Mouse (Mus musculus) retina, adult 2 months (tissue): ENCODE data around the gene Ankrd44.

Experiments used
- DNase-seq: peaks from one replicate; pipeline ENCODE4 v3.0.0-alpha.2; 2012; ENCODE audit warnings: low read depth, low spot score

Ankrd44 gene

DNA sequence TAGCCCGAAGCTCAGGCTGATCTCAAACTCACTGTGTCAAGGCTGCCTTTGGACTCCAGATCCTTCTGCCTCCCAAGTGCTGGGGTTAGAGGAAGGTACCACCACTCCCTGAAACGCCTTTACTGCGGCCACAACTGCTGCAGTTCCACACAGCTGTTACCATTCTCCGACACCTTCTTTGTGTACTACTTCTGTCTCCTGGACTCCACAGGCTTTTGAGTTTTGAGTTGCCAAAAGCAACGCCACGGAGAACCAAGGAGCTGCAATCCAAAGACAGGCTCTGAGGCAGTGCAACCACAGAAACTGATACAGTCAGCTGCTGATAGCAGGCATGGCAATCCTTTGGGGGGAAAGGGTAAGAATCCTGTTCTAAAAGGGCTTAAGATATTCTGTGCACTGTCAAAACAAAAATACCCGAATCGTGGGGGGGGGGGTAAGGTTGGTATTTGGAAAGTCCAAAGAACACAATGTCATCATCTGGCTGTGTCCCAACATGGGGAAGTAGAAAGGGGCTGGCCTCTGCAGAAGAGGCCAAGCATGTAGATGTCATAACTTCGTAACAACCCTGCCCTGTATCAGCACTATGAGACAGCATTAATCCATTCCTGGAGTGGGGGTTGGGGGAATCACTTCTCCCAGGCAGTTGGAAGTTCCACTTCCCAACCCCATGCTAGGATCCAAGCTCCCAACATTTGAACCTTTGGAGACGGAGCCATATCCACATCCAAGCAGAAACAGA is 116.2 kb downstream of the Ankrd44 start:
- DNase-seq = no peak

DNA sequence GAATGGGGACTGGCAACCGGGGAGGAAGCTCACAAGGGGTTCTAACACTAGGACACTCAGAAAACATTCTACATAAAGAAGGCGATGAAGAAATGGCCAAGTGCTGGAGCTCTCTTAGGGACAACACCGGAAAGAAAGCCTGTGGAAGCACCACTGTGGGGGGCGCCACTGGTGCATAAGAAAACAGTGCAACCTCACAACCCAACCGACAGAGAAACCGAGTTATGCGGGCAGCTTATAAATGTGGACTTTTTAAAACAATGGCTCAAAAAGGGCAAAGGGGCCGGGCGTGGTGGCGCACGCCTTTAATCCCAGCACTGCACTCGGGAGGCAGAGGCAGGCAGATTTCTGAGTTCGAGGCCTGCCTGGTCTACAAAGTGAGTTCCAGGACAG is 117.1 kb downstream of the Ankrd44 start:
- DNase-seq = no peak

DNA sequence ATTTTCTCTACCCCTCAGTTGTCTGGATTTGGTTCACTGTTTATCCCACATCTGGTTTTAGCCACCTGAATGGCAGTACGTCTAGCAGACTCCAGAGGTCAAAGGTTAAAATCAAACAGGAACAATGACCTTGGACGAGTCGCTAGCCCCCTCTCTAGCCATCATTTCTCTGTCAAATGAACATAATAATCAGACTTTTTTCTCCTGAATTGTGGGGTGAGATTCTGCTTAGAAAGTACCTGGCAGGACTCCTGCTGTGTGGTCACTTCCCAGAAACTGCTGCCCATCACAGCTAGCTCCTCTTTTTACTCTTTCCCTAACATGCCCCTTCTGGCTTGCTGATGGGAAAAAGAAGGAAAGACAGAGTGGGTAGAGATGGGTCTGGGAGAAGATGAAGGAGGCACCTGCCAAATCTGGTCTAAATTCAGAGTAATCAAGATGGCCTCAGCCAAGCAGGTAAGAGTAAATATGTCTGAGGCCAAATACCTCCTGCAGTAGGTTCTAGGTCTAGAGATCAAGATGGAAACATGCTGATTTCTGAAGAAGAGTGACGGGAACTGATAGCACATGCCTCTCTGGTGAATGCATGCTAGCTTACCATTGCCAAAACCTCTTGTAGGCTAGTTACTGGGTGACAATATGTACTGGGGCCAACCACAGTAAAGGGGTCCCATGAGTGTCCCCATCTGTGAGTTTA is 117.6 kb downstream of the Ankrd44 start:
- DNase-seq = no peak

DNA sequence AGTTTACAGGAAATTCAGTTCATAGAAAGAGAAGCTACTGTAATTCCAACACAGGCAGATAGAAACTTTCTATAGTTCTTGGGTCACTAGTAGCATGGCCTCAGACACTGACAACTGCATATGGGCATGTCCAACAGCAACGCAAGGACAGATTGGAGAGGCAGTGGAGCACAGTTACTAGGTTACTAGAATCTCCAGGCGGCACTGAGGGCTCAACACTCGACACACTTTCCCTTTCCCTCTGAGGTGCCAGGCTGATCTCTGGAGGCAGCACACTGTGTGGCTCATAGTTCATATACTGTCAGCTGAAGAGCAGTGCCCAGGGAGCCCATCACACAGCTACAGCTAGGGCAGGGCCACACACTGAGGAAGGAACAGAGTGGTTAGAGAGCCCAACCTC is 118.4 kb downstream of the Ankrd44 start:
- DNase-seq = no peak

DNA sequence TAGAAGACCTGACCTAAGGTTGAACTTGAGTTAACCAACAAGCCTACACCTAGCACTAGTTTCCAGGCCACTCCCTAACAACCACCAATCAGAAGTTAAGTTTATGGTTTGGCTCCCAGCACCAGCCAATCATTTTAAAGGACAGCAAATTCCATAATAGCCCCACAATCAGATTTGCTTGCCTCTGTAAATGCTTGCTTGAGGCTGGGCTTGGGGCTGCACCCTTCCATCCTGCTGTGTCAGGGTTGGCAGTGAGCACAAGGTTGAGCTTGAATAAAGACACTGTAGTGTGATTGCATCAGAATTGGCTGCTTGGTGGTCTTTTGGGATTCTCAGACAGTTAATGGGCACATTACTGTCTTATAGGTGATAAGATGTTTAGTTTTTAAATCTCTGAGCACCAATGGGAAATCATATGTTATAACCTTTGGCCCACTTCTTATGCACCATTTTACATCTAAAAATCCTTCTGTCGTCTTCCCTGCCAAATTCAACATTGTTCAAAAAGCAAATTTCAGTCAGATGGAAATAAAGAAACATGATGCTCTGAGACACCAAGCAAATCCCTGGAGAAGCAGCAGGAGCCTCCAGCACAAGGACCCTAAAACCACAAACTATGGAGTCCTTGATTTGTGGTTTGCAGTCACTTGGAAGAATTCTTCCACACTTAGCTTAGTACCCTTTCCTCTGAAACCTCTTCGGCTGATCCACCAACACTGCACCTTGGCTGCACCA is 119.9 kb downstream of the Ankrd44 start:
- DNase-seq = no peak

DNA sequence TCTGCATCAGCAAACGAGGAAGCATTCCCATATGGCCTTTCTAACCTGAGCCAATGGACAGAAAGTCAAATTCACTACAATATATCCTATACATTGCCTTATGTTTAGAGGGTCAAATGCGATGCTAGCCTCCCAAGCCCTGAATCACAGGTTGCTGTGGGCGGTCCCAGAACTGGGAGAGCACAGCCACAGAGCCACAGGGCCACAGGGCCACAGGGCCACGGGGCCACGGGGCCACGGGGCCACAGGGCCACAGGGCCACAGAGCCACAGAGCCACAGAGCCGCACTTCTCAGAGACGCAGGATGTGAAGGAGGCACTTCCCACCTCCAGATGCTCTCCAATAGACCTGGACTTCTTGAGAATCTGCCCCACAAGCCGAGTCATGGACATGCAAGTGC is 121.8 kb downstream of the Ankrd44 start:
- DNase-seq = no peak

DNA sequence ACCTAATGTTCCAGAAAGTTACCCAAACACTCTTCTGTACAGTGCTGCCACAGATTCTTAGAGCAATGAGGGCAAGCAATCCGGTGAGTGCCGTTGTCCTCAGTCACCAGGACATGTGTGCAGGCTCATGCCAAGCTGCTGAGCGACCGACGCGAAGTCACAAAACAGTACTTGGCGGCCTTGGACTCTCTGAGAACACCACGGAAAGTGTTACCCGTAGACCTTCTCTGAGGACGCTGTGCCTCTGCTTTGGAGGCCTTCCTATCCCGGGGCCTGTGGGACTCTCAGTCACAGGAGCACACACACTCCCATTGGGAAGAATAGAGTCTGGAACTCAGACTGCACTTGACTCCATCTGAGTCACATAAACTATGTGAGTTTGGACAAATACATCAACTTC is 123.5 kb downstream of the Ankrd44 start:
- no peak for DNase-seq

DNA sequence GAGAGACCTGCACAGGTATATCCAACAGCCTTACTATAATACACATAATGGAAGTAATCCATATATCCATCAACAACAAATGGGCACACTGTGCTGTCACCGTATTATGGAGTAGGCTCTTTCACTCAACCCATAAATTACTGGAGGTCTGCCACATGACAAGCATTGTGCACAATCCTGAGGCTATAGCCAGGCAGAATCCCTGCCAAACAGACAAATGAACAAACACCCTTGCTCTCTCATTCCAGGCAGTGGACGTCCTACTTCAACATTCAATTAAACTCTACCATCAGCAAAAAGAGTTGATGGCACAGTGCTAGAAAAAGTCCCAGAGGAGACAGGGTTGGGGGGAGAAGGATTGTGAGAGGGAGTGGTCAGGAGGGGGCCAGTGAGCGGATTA is 124.9 kb downstream of the Ankrd44 start:
- DNase-seq = no peak

DNA sequence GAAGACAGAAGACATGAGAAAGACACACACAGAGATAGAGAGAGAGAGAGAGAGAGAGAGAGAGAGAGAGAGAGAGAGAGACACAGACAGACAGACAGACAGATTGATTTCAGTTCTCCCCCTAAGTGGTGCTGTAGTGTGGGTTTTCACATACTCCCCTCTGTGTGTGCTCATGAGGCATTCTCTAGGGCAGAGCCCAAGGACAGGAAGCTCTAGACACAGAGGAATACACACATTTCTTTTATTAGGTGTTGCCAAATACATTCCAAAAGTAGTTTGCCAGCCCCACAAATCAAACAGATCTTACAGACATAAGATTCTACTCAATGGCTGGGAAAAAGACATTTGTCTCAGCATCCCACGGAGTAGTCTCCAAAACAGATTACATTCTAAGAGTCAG is 126.8 kb downstream of the Ankrd44 start:
- DNase-seq = no peak

DNA sequence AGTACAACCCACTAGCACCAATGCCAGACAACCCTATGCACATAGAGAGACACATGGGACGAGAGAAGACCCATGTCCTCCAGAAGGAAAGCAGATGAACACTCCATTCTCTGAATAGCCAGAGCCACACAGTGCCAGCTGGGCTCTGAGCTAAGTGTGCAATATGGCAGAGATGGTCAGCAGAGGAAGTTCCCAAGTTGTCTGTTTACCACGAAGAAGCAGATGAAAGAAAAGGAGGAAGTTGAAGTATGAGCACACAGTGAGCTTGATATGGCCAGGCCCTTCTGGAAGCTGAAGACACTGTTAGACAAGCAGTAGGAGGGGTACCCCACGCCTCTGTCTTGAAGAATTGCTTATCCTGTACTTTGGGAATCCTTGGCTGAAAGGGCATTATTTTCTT is 127.8 kb downstream of the Ankrd44 start:
- DNase-seq = no peak

DNA sequence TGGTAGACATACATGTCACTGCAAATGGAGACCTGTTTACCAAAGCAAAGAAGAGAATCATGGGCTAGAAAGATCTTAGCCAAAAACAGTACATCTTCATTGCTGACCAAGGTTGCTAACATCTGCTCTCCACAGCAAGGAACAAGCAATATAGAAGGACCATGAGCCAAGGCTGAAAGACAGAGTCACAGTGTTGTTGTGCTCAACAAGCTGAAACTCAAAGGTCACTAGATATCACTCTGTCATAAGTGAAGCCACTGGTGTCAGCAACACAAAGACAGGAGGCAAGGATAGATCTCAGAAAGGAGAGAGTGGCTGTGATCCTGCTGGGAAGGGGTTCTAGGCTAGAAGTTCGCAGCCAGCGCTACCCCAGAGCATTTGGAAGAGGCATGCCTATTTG is 131.5 kb downstream of the Ankrd44 start:
- DNase-seq = no peak

DNA sequence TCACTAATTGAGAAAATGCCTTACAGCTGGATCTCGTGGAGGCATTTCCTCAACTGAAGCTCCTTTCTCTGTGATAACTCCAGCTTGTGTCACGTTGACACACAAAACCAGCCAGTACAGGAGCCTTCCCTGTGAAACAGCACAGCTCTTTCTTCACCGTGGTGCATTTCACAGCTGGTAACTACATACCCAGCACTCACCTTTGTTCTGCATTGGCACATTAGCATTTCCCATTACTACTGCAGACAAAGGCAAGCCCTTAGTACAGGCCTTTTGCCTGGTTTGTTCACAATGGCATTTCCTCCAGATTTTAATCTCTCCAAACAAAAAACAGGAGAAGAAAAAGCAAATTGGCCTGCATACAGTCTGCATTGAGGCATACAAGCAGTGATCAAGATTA is 134.8 kb downstream of the Ankrd44 start:
- no peak for DNase-seq

DNA sequence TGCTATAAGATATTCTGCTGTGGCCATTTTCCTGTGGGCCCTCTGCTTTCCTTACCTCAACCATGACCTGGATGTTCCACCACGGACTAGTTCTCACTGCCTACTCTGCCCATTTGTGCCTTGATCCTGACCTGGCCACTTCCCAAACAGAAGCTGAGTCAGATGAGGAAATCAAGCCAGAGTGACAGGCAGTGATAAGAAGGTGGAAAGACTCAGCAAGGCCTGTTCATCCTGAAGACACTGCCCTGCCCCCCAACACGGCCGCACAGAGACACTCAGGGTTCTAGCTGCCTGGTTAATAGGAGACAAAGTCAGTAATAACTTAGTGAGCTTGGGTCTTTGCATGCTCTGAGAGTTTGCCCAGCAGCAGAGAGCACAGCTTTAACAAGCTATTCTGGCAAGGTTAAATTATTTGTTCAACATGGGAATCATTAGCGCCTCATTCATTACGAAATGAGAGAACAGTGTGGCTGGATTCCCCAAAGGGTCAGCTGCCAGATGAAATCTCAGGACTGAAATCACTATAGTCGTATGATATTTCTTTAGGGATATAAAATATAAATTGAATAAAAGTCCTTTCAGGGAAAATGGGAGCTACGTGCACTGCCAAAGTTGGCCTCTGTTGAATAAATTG is 136.7 kb downstream of the Ankrd44 start:
- DNase-seq = no peak

DNA sequence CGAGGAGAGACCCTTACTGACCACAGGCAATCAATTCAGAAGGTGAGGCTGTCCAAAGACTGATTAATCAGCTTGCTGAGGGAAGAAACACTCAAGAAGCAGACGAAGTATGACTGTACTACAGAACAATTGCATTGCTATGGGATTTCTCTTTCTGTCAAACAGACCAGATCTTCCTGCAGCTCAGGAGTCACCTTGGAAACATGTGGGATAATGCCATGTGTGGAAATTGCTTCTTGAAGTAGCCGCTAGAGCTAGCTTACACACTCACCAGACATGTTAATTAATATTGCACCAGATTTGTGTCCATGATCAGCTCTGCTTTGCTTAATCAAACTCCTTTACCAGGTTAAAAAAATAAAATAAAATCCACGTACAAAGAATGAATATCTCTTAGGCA is 137.8 kb downstream of the Ankrd44 start:
- DNase-seq = no peak

DNA sequence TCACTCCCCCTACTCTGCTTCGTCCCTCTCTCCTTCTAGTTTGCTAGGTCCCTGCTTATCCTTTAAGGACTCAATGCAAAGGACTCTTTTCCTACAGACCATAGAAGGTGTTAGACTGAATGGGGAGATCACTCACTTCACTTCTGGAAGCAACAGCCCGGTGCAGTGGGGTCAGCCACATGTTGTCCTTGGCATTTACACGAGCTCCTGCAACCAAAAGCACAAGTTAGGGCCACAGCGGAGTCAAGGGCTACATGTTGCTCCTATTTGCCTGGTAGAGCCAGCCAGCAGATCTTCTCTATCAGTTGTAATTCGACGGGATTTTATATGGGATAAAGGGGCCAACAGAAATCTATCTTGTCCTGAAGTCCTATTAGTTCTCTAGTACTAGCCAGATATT is 148.0 kb downstream of the Ankrd44 start:
- DNase-seq = no peak

DNA sequence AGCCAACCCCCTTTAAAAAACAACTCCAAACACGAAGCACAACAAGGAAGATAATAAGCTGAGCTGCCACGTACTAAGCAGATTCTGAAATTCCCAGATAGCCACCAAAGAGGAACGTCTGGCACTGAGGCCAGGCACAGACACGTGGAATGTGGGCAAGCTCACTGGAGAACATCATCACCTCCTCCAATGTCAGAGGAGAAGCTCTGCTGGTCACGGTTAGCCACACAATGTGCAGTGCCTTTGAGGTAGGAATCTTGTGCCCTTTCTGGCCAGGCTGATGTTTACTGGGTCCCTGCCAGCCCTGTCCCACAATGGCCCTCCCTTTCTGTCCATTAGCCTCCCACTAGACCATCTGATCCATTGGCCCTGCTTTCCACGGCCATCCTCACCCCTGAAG is 149.1 kb downstream of the Ankrd44 start:
- DNase-seq = no peak

DNA sequence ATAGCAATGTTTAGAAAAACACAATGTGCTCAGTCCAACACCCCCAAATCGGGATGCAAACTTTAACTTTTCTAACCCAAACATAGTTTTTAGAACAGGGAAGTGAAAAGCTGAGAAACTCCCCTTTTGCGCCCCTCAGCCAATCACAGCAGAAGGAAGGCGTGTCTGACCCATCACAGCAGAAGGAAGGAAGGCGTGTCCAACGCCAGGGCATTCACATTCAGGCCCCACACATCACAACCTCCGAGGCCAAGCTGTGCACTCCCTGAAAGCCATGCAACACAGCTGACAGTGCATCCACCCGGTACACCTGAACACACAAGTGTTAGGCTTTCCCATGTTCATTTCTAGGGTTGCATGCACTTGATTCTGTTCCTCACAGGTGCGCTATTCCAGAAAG is 150.1 kb downstream of the Ankrd44 start:
- DNase-seq = no peak

DNA sequence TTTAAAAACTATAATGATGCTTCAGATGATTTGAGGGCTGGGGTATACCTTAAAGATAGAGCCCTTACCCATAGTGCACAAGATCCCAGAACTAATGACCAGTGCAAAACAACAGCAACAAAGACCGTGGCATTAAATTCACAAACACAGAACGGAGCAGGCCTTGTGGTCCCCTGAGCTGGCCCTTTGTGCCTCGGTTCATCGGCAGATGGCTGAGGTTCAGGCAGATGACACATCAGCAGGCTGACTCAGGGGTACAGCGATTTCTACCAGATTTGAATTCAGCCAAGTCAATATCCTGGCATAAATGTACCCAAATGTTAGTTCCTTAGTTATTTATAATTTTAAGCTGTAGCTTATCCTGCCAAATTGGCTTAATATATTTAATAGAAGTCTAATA is 153.3 kb downstream of the Ankrd44 start:
- DNase-seq = no peak

DNA sequence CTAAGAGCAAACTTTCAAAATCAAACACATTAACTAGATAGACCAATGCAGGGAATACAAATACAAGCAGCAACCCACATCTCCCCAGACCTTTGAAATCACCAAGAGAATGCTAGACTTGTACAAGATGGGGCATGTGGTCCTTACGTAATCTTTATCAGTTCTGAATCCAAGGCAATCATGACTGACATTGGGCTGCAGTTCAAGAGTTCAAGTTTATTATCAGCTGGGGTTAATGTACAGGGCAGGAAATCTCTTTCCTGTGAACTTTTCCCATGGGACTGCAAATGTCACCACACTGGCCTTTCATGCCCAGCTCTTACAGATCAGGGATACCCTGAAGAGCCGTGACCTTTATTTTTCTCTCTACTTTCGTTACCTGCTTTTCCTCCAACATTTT is 154.7 kb downstream of the Ankrd44 start:
- DNase-seq = no peak

DNA sequence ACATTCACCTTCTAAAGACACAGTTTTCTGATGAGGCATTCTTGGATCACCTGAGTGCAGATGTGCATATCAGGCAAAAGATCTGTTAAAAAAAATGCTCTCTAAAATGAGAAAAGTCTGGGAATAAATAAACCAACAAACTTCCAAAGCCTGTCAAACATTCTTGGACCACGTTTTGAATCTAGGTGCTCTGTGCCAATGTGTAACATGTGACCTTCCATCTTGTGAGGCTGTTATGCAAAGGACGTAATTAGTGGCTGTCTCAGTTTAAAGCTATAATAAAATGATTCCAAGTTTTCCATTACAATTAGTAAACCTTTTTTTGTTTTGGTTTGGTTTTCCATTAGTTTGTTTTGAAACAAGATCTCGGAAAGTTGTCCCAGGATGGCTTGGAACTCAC is 159.0 kb downstream of the Ankrd44 start:
- no peak for DNase-seq

DNA sequence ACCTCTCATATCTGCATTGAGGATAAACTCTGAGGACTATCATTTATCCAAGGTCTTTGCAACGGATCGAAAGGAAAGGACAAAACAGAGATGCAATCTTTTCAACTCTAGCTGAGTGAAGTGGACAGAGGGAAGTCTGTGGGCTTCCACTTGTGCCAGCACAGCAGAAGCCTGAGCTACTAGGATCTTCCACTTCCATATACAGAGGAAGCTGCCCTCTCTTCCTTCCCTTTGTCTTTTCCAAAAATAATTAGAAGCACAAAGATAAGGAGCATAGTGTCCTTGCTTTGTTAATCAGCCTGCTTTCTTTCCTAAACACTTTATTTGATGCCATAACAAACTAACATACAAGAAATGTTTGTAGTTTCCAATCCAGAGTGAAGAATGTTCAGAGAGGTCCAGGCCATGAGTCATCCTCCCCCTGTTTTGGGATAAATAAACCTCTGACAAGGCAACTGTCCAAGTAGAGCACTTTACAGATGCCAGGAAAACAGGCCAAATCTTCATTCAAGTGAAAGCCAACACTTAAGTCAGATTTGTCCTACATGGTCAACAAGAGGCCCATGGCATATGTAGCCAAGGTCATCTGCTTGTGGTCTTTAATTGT is 160.5 kb downstream of the Ankrd44 start:
- no peak for DNase-seq

DNA sequence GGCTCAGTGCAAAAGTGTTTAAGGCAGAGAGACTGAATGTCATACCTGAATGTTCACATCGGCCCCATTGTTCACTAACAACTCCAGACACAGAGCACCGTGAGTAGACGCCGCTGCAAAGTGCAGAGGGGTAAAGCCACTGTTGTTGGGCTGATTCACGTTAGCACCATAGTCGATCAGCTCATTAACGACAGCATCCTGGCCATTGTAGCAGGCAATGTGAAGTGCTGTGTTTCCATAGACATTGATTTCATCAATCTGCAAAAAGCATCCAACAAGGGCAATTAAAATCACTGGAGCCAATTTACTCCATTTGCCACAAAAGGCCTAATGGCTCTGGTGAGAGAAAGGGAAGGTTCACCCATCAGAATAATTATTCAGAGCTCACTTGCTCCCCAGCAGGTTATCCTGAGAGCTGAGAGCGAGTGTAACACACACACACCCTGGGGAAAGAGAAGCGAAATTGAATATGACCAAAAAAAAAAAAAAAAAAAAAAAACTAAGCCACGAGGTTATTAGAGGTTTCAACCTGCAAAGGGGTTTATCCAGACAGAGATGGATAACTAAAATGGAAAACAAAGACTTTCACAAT is 163.9 kb downstream of the Ankrd44 start:
- no peak for DNase-seq
